Mouse (Mus musculus) megakaryocyte, adult 5-6 weeks (primary cell): ENCODE measurements around the gene Zfp30. TPM values are rescaled to one million over a fixed set of nuclear protein-coding genes. Genes with fewer than 3 reads are reported as not detected.

Source experiments
- ATAC-seq: 2 replicates; pipeline ENCODE4 v1.8.0; 2016; ENCODE audit warnings: mild to moderate bottlenecking, inconsistent platforms; ENCODE audit not compliant: poor library complexity, severe bottlenecking
- total RNA-seq, 2 experiments: library from RNA; stranded (forward) in 1 of 2; stranded (reverse) in 1 of 2; fragments of 153-499, 151-499 nt in 1 of 2; fragments of 221-1000, 200-1000 nt in 1 of 2; gene quantifications; 2 replicates each; pipeline versions ENCODE4 v1.2.3 to v1.2.4; 2015 to 2017

The Zfp30 gene
- total RNA-seq, 2 experiments from 2014 or later = 0.25 TPM; not detected in 1

DNA sequence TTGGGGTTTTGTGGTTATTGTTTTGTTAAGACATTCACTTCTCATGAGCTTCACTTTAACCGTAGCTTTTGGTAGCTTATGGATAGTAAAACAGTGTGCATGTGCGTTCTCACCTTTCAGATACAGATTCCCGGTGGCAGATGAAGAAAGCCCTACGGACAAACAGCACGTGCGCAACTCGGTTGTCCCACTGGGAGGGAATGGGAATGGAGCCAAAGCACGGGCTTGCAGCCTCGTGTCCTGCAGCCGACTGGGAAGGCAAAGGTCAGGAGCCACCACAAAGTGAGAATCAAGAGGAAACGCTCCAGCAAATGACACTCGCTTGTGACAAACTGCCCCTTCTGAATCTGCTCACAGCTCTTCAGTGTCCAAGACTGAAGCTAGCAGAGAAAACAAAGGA lies 44.2 kb downstream of the Zfp30 start:
- ATAC-seq = no peak

- ATAC-seq = no peak
Measured at GRCm38 (mm10) chr7:29829804-29830203, 46.0 kb downstream of the Zfp30 start.

DNA sequence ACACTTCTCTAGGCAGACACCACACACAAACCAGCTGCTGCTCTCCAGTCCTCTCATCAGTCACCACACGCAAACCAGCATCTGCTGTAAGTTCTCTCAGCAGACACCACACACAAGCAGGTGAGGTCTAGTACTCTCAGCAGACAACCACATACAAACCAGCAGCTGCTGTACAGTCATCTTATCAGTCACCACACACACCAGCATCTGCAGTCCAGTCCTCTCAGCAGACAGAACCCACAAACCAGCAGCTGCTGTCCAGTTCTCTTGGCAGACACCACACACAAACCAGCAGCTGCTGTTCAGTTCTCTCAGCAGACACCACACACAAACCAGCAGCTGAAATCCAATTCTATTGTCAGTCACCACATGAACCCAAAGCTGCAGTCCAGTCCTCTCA lies 53.0 kb downstream of the Zfp30 start:
- no peak for ATAC-seq

- ATAC-seq = no peak
Measured at GRCm38 (mm10) chr7:29839256-29839655, 55.5 kb downstream of the Zfp30 start.

GRCm38 (mm10) chr7:29842105-29842504 lies 58.3 kb downstream of the Zfp30 start:
- no peak for ATAC-seq

Other genes with a start within 250 kb of the Zfp30 start
- gene Catsperg2, start 57.0 kb upstream of the Zfp30 start, total RNA-seq (2015) = not detected in 2 replicates
- gene Catsperg2, start 57.0 kb upstream of the Zfp30 start, total RNA-seq (2017) = not detected in 2 replicates
- gene Zfp84, start 15.4 kb upstream of the Zfp30 start, total RNA-seq (2015) = 9.6 and 14.7 TPM in 2 replicates
- gene Zfp84, start 15.4 kb upstream of the Zfp30 start, total RNA-seq (2017) = 12.3 and 15.7 TPM in 2 replicates
- gene Zfp790, start 32.1 kb downstream of the Zfp30 start, total RNA-seq (2015) = 4.8 and 5.6 TPM in 2 replicates
- gene Zfp790, start 32.1 kb downstream of the Zfp30 start, total RNA-seq (2017) = 9.0 and 9.1 TPM in 2 replicates
- gene Zfp940, start 69.7 kb downstream of the Zfp30 start, total RNA-seq (2015) = 1.2 and 1.3 TPM in 2 replicates
- gene Zfp940, start 69.7 kb downstream of the Zfp30 start, total RNA-seq (2017) = 1.2 and 1.4 TPM in 2 replicates
- 2.0 and 2.2 TPM in 2 replicates for gene Zfp420, start 76.0 kb downstream of the Zfp30 start, total RNA-seq (2015)
- gene Zfp420, start 76.0 kb downstream of the Zfp30 start, total RNA-seq (2017) = 1.7 and 3.1 TPM in 2 replicates
- gene Zfp27, start 122.6 kb downstream of the Zfp30 start, total RNA-seq (2015) = 2.0 and 3.1 TPM in 2 replicates
- 4.3 and 4.8 TPM in 2 replicates for gene Zfp27, start 122.6 kb downstream of the Zfp30 start, total RNA-seq (2017)
- 1.5 and 1.7 TPM in 2 replicates for gene Zfp383, start 124.2 kb downstream of the Zfp30 start, total RNA-seq (2015)
- gene Zfp383, start 124.2 kb downstream of the Zfp30 start, total RNA-seq (2017) = 0.37 and 2.0 TPM in 2 replicates
- 6.7 and 6.9 TPM in 2 replicates for gene Zfp74, start 170.1 kb downstream of the Zfp30 start, total RNA-seq (2015)
- gene Zfp74, start 170.1 kb downstream of the Zfp30 start, total RNA-seq (2017) = 2.9 and 3.5 TPM in 2 replicates
- gene Zfp568, start 200.0 kb downstream of the Zfp30 start, total RNA-seq (2015) = 4.9 and 7.0 TPM in 2 replicates
- 14.6 and 15.1 TPM in 2 replicates for gene Zfp568, start 200.0 kb downstream of the Zfp30 start, total RNA-seq (2017)